Mouse (Mus musculus): ENCODE measurements around the gene Rcor1. TPM values are rescaled to one million over a fixed set of nuclear protein-coding genes. Genes with fewer than 3 reads are reported as not detected.

The Rcor1 gene
- total and polyA plus RNA-seq, 3 experiments, result 6.5 to 16.1 (median 8.3) TPM

DNA sequence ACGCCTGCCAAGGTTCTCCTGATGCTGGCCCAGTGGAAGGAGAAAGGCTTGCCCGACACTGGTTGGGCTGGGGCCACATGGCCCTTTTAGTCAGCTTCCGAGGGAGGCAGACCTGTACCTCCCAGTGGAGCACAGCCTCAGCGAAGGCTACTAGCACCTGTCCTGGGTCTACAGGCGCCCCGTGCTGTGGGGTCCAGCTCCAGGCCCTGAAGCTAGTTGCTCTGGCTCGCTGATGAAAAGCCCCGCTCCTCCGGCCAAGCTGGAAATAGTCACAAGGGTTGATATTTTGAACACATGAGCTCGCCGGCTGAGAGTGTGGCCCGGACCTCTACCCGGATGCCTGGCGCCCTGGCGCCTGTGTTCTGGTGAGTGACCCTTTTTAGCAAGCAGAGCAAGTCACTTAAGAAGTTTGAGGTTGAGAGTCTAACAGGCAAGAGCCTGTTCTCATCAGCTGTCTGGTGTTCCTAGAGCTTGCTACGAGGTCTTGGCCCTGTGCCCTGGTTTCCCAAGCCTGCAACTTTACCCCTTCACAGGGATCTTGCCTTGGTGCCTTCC lies 104.4 kb downstream of the Rcor1 start:
- no peak overlapping the region for H3K27ac ChIP-seq (ENCODE audit: insufficient read depth, low read depth)
- H3K9me3 ChIP-seq (replicated peaks; ENCODE audit: low read length), result peaks cover 5% of the 10 kb centered on the region
- H3K36me3 ChIP-seq (replicated peaks in 1 of 2; ENCODE audit: control insufficient read depth in 1 of 2, insufficient read depth in 1 of 2, low read length in 1 of 2), result no peaks in the 10 kb centered on the region
- no peak for DNase-seq (ENCODE audit: extremely low read depth)
- H3K27me3 ChIP-seq (replicated peaks), result no peaks in the 10 kb centered on the region
- no peak for TF ChIP-seq E2F4 (IDR thresholded peaks at IDR 0.05; ENCODE audit: insufficient replicate concordance, low read depth, low read length)
- TF ChIP-seq NELFE (IDR thresholded peaks at IDR 0.05; ENCODE audit: low read depth, low read length), result no peak
- TF ChIP-seq CTCF (conservative IDR thresholded peaks at IDR 0.05 in 1 of 2, IDR thresholded peaks at IDR 0.05 in 1 of 2; ENCODE audit: low read depth in 2 of 2, low read length in 2 of 2), result no peak
- TF ChIP-seq KAT2A (IDR thresholded peaks at IDR 0.05; ENCODE audit: insufficient replicate concordance, low read length), result no peak
- TF ChIP-seq JUN (IDR thresholded peaks at IDR 0.05; ENCODE audit: insufficient read depth, low read depth, low read length), result no peak
- no peak for TF ChIP-seq SIN3A (IDR thresholded peaks at IDR 0.05; ENCODE audit: low read length)
- TF ChIP-seq ZMIZ1 (IDR thresholded peaks at IDR 0.05; ENCODE audit: low read depth, low read length), result no peak
- TF ChIP-seq UBTF (IDR thresholded peaks at IDR 0.05; ENCODE audit: low read depth, low read length), result no peak
- TF ChIP-seq GABPA (IDR thresholded peaks at IDR 0.05; ENCODE audit: insufficient replicate concordance, low read depth, low read length), result no peak
- no peak for TF ChIP-seq MYC (IDR thresholded peaks at IDR 0.05; ENCODE audit: low read depth, low read length)
- TF ChIP-seq POLR2A (IDR thresholded peaks at IDR 0.05; ENCODE audit: low read depth, low read length), result no peak
- TF ChIP-seq ZC3H11A (IDR thresholded peaks at IDR 0.05; ENCODE audit: low read depth, low read length), result no peak
- TF ChIP-seq RCOR1 (conservative IDR thresholded peaks at IDR 0.05; ENCODE audit: low read depth, low read length), result no peak
- no peak for TF ChIP-seq MEF2A (IDR thresholded peaks at IDR 0.05; ENCODE audit: borderline replicate concordance, low read depth, low read length)
- TF ChIP-seq ELF1 (IDR thresholded peaks at IDR 0.05; ENCODE audit: low read depth, low read length), result no peak
- TF ChIP-seq ETS1 (conservative IDR thresholded peaks at IDR 0.05; ENCODE audit: low read depth, low read length), result no peak
- TF ChIP-seq USF1 (IDR thresholded peaks at IDR 0.05; ENCODE audit: low read depth, low read length), result no peak
- dilution Hi-C loops (cut with MboI; ENCODE audit: extremely low pct_ligation_motif_present, extremely low pct_unique_long_range_greater_than_20kb, low sequenced_read_pairs), result no loop called here
- H3K4me2 ChIP-seq (ENCODE audit: insufficient read depth, low read depth, poor library complexity, severe bottlenecking), result no peak overlapping the region
- no peak overlapping the region for H3K4me3 ChIP-seq (replicated peaks in 1 of 3; ENCODE audit: low read depth in 2 of 3, low read length in 2 of 3, poor library complexity in 1 of 3)
- peaks cover 22 to 55% of the 10 kb centered on the region in 2 experiments for H3K4me1 ChIP-seq (ENCODE audit: control insufficient read depth in 1 of 2, insufficient read depth in 2 of 2)
- in situ Hi-C loops (cut with MboI; ENCODE audit: low pct_ligation_motif_present, low pct_unique_long_range_greater_than_20kb, low sequenced_read_pairs), result no loop called here
- no peak overlapping the region for H3K9ac ChIP-seq (ENCODE audit: insufficient read depth, low read depth)
- no peaks in the 10 kb centered on the region for H3K79me2 ChIP-seq (replicated peaks; ENCODE audit: control insufficient read depth, extremely low read depth, insufficient read depth, poor library complexity, severe bottlenecking)

DNA sequence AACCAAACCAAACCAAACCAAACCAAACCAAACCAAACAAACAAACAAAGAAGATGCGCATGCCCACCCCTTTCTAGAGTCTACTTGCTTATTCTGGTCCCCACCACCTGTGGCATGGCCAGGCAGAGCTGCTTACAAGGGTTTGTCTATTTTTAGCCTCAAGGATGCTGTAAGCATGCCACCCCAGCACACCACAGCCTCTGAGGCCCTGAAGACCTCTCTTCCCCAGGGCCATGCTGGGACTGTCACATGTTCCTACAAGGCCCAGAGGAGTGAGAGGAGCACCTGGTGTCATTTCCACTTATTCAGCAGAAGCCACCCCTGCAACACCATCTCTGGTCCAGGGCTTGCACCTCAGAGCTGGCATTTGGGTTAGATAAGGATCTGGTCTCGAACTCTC lies 105.4 kb downstream of the Rcor1 start:
- Histone ChIP-seq H3K4me3 (replicated peaks in 1 of 3; ENCODE audit: low read depth in 2 of 3, low read length in 2 of 3, poor library complexity in 1 of 3) (no peak overlapping the region), H3K9me3 (replicated peaks; ENCODE audit: low read length) (peaks cover under 1% of the 10 kb centered on the region), H3K27me3 (replicated peaks) (no peaks in the 10 kb centered on the region), H3K27ac (ENCODE audit: insufficient read depth, low read depth) (no peak overlapping the region), H3K9ac (ENCODE audit: insufficient read depth, low read depth) (no peak overlapping the region), H3K36me3 (replicated peaks in 1 of 2; ENCODE audit: control insufficient read depth in 1 of 2, insufficient read depth in 1 of 2, low read length in 1 of 2) (no peaks in the 10 kb centered on the region), H3K4me2 (ENCODE audit: insufficient read depth, low read depth, poor library complexity, severe bottlenecking) (no peak overlapping the region), H3K4me1 (ENCODE audit: control insufficient read depth in 1 of 2, insufficient read depth in 2 of 2) (peaks cover 32 to 65% of the 10 kb centered on the region in 2 experiments), H3K79me2 (replicated peaks; ENCODE audit: control insufficient read depth, extremely low read depth, insufficient read depth, poor library complexity, severe bottlenecking) (no peaks in the 10 kb centered on the region)
- in situ Hi-C loops (cut with MboI; ENCODE audit: low pct_ligation_motif_present, low pct_unique_long_range_greater_than_20kb, low sequenced_read_pairs), result no loop called here
- 0 out of 2 replicates have a peak, but pooled peaks have one; percentile 28 for TF ChIP-seq MXI1 (IDR thresholded peaks at IDR 0.05; ENCODE audit: low read depth, low read length)
- no peak for TF ChIP-seq HCFC1 (IDR thresholded peaks at IDR 0.05; ENCODE audit: low read depth, low read length)
- no peak for TF ChIP-seq ZC3H11A (IDR thresholded peaks at IDR 0.05; ENCODE audit: low read depth, low read length)
- TF ChIP-seq E2F4 (IDR thresholded peaks at IDR 0.05; ENCODE audit: insufficient replicate concordance, low read depth, low read length), result no peak
- 0 out of 2 replicates have a peak, but pooled peaks have one; percentile 39 for TF ChIP-seq MAFK (IDR thresholded peaks at IDR 0.05; ENCODE audit: insufficient replicate concordance, low read length)
- TF ChIP-seq BHLHE40 (IDR thresholded peaks at IDR 0.05; ENCODE audit: low read depth, low read length), result peak; percentile 50
- TF ChIP-seq USF1 (IDR thresholded peaks at IDR 0.05; ENCODE audit: low read depth, low read length), result no peak
- no peak for TF ChIP-seq UBTF (IDR thresholded peaks at IDR 0.05; ENCODE audit: low read depth, low read length)
- no peak for TF ChIP-seq USF2 (conservative IDR thresholded peaks at IDR 0.05; ENCODE audit: low read depth, low read length)
- TF ChIP-seq MEF2A (IDR thresholded peaks at IDR 0.05; ENCODE audit: borderline replicate concordance, low read depth, low read length), result peak; percentile 76; the same call in 1 of the 2 replicates
- peak; percentile 41; the same call in 1 of the 2 replicates for TF ChIP-seq TCF12 (IDR thresholded peaks at IDR 0.05; ENCODE audit: low read depth, low read length)
- TF ChIP-seq GABPA (IDR thresholded peaks at IDR 0.05; ENCODE audit: insufficient replicate concordance, low read depth, low read length), result no peak
- TF ChIP-seq ZMIZ1 (IDR thresholded peaks at IDR 0.05; ENCODE audit: low read depth, low read length), result no peak
- 0 out of 2 replicates have a peak, but pooled peaks have one; percentile 54 for TF ChIP-seq MYC (IDR thresholded peaks at IDR 0.05; ENCODE audit: low read depth, low read length)
- TF ChIP-seq EP300 (IDR thresholded peaks at IDR 0.05; ENCODE audit: low read length), result peak; percentile 28; the same call in 1 of the 2 replicates
- no peak for TF ChIP-seq SMC3 (IDR thresholded peaks at IDR 0.05; ENCODE audit: low read depth, low read length)
- no peak for TF ChIP-seq CHD1 (IDR thresholded peaks at IDR 0.05; ENCODE audit: low read depth, low read length)
- TF ChIP-seq POLR2A (IDR thresholded peaks at IDR 0.05; ENCODE audit: low read depth, low read length), result no peak
- peak; percentile 58 for TF ChIP-seq ETS1 (conservative IDR thresholded peaks at IDR 0.05; ENCODE audit: low read depth, low read length)
- peak; percentile 62; the same call in 1 of the 2 replicates for TF ChIP-seq MAX (IDR thresholded peaks at IDR 0.05; ENCODE audit: low read length)
- TF ChIP-seq ZKSCAN1 (IDR thresholded peaks at IDR 0.05; ENCODE audit: borderline replicate concordance, low read depth, low read length), result no peak
- no peak for TF ChIP-seq ELF1 (IDR thresholded peaks at IDR 0.05; ENCODE audit: low read depth, low read length)
- dilution Hi-C loops (cut with MboI; ENCODE audit: extremely low pct_ligation_motif_present, extremely low pct_unique_long_range_greater_than_20kb, low sequenced_read_pairs), result no loop called here
- DNase-seq (ENCODE audit: extremely low read depth), result peak; percentile 66

Data from CH12.LX (cell line).